Mouse (Mus musculus) lung, embryonic 16.5 days (tissue): Measurements from ENCODE around the gene Otog. TPM values are rescaled to one million over a fixed set of nuclear protein-coding genes. Genes with fewer than 3 reads are reported as not detected.

Source experiments
- ATAC-seq: fragments of 200-750 bp; cut with Nextera tagmentation; 2 replicates; pipeline ENCODE4 v1.8.0; 2017; ENCODE audit warnings: low read depth, mild to moderate bottlenecking, moderate library complexity
- H3K27ac ChIP-seq: fragments of 300-500 bp; sonication (generic); 2 replicates; pipeline ENCODE4 v1.5.1; 2014; ENCODE audit warnings: mild to moderate bottlenecking, control low read depth, low read length
- H3K27me3 ChIP-seq: fragments of 300-500 bp; sonication (generic); 2 replicates; pipeline ENCODE4 v1.6.1; 2014; ENCODE audit warnings: low read depth, low read length, mixed read lengths; ENCODE audit not compliant: control insufficient read depth, insufficient read depth
- H3K36me3 ChIP-seq: fragments of 300-500 bp; sonication (generic); 2 replicates; pipeline ENCODE4 v1.6.1; 2014; ENCODE audit warnings: low read length; ENCODE audit not compliant: control insufficient read depth, insufficient read depth
- H3K4me1 ChIP-seq: fragments of 300-500 bp; sonication (generic); replicated peaks from 2 replicates; pipeline ENCODE4 v1.6.1; 2014; ENCODE audit warnings: low read length, mixed read lengths; ENCODE audit not compliant: control insufficient read depth, insufficient read depth
- H3K4me2 ChIP-seq: fragments of 300-500 bp; sonication (generic); 2 replicates; pipeline ENCODE4 v1.6.1; 2014; ENCODE audit warnings: low read depth, low read length, control low read depth
- H3K4me3 ChIP-seq: fragments of 300-500 bp; sonication (generic); 2 replicates; pipeline ENCODE4 v1.5.1; 2014; ENCODE audit warnings: mild to moderate bottlenecking, low read length, control low read depth
- H3K9ac ChIP-seq: fragments of 300-500 bp; sonication (generic); 2 replicates; pipeline ENCODE4 v1.6.1; 2014; ENCODE audit warnings: low read length, control low read depth
- H3K9me3 ChIP-seq: fragments of 300-500 bp; sonication (generic); 2 replicates; pipeline ENCODE4 v1.6.1; 2016; ENCODE audit warnings: low read length; ENCODE audit not compliant: control insufficient read depth
- WGBS: fragments of 180-500 bp; shearing (Covaris S2); extraction: QIAGEN DNeasy Blood & Tissue Kit; methylation state at CpG from one replicate; pipeline ENCODE4 v1.1.7; 2014; 5-methylcytosine and 5-hydroxymethylcytosine counted together
- polyA plus RNA-seq: library from polyadenylated mRNA; unstranded; fragments of >200 nt; fragmentation: Nextera tagmentation; extraction: Ambion mirVana; gene quantifications from 2 replicates; pipeline ENCODE4 v1.2.1, GENCODE M21; 2015

Otog gene
- polyA plus RNA-seq, 1 experiment from 2014 or later = not detected

- Histone ChIP-seq H3K9me3 (no peaks in the 10 kb centered on the region), H3K4me2 (no peak overlapping the region), H3K27ac (no peak overlapping the region), H3K27me3 (no peaks in the 10 kb centered on the region; the same call in 1 of the 2 replicates), H3K9ac (no peak overlapping the region), H3K4me3 (no peak overlapping the region), H3K4me1 (no peaks in the 10 kb centered on the region), H3K36me3 (no peaks in the 10 kb centered on the region)
- ATAC-seq = no peak
- 24% methylated on average over 6 of the region's 6 CpGs for WGBS
Observed at GRCm38 (mm10) chr7:46296330-46296729, 55.5 kb downstream of the Otog start.

GRCm38 (mm10) chr7:46301031-46301632 is 60.3 kb downstream of the Otog start:
- no peak overlapping the region for H3K9ac ChIP-seq
- 72% methylated on average over 12 of the region's 12 CpGs for WGBS
- no peak overlapping the region for H3K4me2 ChIP-seq
- H3K9me3 ChIP-seq = no peaks in the 10 kb centered on the region
- no peaks in the 10 kb centered on the region for H3K36me3 ChIP-seq
- no peak overlapping the region for H3K27ac ChIP-seq
- ATAC-seq = no peak
- H3K4me3 ChIP-seq = no peak overlapping the region
- no peaks in the 10 kb centered on the region for H3K4me1 ChIP-seq
- H3K27me3 ChIP-seq = no peaks in the 10 kb centered on the region

GRCm38 (mm10) chr7:46313486-46313885 is 72.7 kb downstream of the Otog start:
- Histone ChIP-seq H3K36me3 (no peaks in the 10 kb centered on the region), H3K27ac (no peak overlapping the region), H3K9ac (no peak overlapping the region), H3K4me1 (no peaks in the 10 kb centered on the region), H3K4me3 (no peak overlapping the region), H3K4me2 (no peak overlapping the region), H3K27me3 (no peaks in the 10 kb centered on the region), H3K9me3 (no peaks in the 10 kb centered on the region)
- WGBS = 39% methylated on average over 6 of the region's 6 CpGs
- ATAC-seq = no peak

GRCm38 (mm10) chr7:46314220-46315009 is 73.6 kb downstream of the Otog start:
- H3K27ac ChIP-seq = no peak overlapping the region
- no peak overlapping the region for H3K4me3 ChIP-seq
- 37% methylated on average over 4 of the region's 6 CpGs for WGBS
- no peaks in the 10 kb centered on the region for H3K36me3 ChIP-seq
- no peak for ATAC-seq
- no peaks in the 10 kb centered on the region for H3K9me3 ChIP-seq
- no peaks in the 10 kb centered on the region for H3K4me1 ChIP-seq
- no peaks in the 10 kb centered on the region for H3K27me3 ChIP-seq
- no peak overlapping the region for H3K4me2 ChIP-seq
- H3K9ac ChIP-seq = no peak overlapping the region

DNA sequence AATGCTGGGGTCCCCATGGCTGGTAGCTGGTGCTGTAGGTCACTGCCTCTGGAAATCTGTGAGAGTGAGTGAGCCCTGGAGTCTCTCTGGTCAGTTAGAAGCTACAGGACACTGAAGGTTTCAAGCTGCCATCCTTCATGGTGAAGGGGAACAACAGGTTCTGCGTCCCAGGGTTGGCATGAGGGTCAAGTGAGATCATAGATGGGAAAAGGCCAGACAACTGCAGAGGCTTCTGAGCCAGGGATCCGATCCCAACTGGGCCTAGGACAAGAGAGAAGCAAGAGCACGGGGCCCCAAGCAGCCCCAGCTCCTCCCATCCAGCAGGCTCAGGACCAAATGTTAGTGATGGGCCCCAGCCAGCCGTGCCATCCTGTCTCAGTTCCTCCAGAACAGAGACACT is 74.9 kb downstream of the Otog start:
- H3K27me3 ChIP-seq = no peaks in the 10 kb centered on the region
- no peak overlapping the region for H3K4me3 ChIP-seq
- H3K9me3 ChIP-seq = no peaks in the 10 kb centered on the region
- H3K36me3 ChIP-seq = no peaks in the 10 kb centered on the region
- ATAC-seq = no peak; the same call in 1 of the 2 replicates
- WGBS = 56% methylated on average over 4 of the region's 4 CpGs
- H3K27ac ChIP-seq = no peak overlapping the region
- H3K9ac ChIP-seq = no peak overlapping the region
- no peak overlapping the region for H3K4me2 ChIP-seq
- no peaks in the 10 kb centered on the region for H3K4me1 ChIP-seq

GRCm38 (mm10) chr7:46316948-46317347 is 76.2 kb downstream of the Otog start:
- Histone ChIP-seq H3K4me2 (no peak overlapping the region), H3K4me3 (no peak overlapping the region), H3K27ac (no peak overlapping the region), H3K36me3 (no peaks in the 10 kb centered on the region), H3K9me3 (no peaks in the 10 kb centered on the region), H3K9ac (0 out of 2 replicates have a peak overlapping the region, but pooled peaks have one; percentile 25), H3K4me1 (no peaks in the 10 kb centered on the region), H3K27me3 (no peaks in the 10 kb centered on the region)
- ATAC-seq = peak; percentile 71; the same call in 1 of the 2 replicates
- 14% methylated on average over 7 of the region's 7 CpGs for WGBS

GRCm38 (mm10) chr7:46321242-46321641 is 80.5 kb downstream of the Otog start:
- WGBS = 72% methylated on average over 3 of the region's 3 CpGs
- ATAC-seq = no peak
- Histone ChIP-seq H3K36me3 (no peaks in the 10 kb centered on the region), H3K4me1 (no peaks in the 10 kb centered on the region), H3K4me3 (no peak overlapping the region), H3K9ac (no peak overlapping the region), H3K27ac (no peak overlapping the region), H3K27me3 (no peaks in the 10 kb centered on the region), H3K4me2 (no peak overlapping the region), H3K9me3 (no peaks in the 10 kb centered on the region)

GRCm38 (mm10) chr7:46327896-46328295 is 87.1 kb downstream of the Otog start:
- H3K4me2 ChIP-seq = no peak overlapping the region
- H3K9ac ChIP-seq = no peak overlapping the region
- H3K36me3 ChIP-seq = no peaks in the 10 kb centered on the region
- no peak overlapping the region for H3K4me3 ChIP-seq
- no peaks in the 10 kb centered on the region for H3K4me1 ChIP-seq
- WGBS = 46% methylated on average over 4 of the region's 4 CpGs
- H3K27me3 ChIP-seq = no peaks in the 10 kb centered on the region
- no peaks in the 10 kb centered on the region for H3K9me3 ChIP-seq
- H3K27ac ChIP-seq = no peak overlapping the region
- no peak for ATAC-seq

GRCm38 (mm10) chr7:46337397-46337796 is 96.6 kb downstream of the Otog start:
- H3K4me2 ChIP-seq = no peak overlapping the region
- ATAC-seq = no peak
- H3K36me3 ChIP-seq = no peaks in the 10 kb centered on the region
- H3K4me1 ChIP-seq = no peaks in the 10 kb centered on the region
- no peak overlapping the region for H3K4me3 ChIP-seq
- H3K27ac ChIP-seq = no peak overlapping the region
- no peak overlapping the region for H3K9ac ChIP-seq
- no peaks in the 10 kb centered on the region for H3K9me3 ChIP-seq
- H3K27me3 ChIP-seq = no peaks in the 10 kb centered on the region
- 84% methylated on average over 9 of the region's 9 CpGs for WGBS
